Mouse (Mus musculus): ENCODE measurements around the gene Ptprd.

DNA sequence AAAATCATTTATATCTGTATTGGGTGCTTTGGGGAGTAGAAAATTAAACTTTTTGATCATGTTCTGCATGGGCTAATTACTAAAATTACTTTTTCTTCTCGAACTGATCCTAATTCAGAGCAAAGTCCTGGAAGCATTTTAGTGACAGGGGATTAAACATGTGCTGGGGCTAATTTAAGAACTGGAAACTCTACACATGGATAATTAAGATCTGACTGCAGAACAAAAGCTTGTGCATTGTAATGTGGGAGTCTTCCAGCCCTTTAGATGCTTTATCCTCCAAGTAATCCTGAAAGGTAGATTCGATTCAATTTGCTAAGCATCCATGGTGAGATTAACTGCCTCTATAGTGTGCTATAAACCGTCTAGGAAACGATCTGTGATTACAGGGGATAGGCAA, 2316.9 kb downstream of the Ptprd start:
- no peak for TF ChIP-seq CTCF (IDR thresholded peaks at IDR 0.05; ENCODE audit: borderline replicate concordance, insufficient read depth, low read depth, low read length)
- TF ChIP-seq POLR2A (IDR thresholded peaks at IDR 0.05; ENCODE audit: borderline replicate concordance, insufficient read depth, low read length), result no peak
